Mouse (Mus musculus): ENCODE results near the gene Eml1.

Eml1 gene

DNA sequence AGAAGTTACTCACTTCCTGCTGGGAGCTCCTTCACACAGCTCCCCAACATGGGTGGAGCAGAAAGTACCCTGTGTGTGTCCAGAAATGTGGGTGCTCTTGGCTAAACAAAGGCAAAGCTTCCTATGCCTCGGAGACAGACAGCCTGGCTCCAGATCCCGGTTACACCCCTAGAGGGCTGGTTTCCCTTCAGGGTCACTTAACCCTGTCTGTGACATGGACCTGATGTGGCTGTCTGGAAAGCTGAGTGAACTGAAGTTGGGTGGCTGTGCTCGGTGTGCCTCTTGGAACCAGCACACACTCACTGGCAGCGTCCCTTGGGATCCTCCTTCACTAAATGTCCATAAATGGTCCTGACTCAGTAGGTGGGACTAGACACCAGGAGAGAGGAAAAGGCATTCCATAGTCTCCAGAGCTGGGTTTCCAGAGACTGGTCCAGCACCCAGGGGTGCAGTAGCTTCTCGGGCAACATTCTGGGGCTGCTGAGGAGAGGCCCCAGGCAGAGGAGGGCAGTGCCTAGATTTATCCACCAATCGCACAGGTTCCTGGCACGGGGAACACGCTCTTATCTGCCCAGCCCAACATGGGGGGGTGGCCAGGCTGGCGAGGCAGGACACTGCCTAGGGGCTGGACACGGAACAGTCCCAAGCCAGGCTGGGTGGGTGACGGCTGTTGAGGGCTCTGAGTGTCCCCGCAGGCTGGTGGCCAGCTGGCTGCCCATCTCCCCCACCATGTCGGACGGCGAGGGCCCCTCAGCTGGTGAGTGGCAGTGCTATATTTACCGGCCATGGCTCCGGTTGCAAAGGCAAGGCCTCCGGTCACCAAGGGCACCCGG, at the start of gene Eml1:
TSS of gene Eml1 (plus strand) at position 362 of the 833 bp plus-strand sequence.
- no peak for DNase-seq (ENCODE audit: low spot score)

DNA sequence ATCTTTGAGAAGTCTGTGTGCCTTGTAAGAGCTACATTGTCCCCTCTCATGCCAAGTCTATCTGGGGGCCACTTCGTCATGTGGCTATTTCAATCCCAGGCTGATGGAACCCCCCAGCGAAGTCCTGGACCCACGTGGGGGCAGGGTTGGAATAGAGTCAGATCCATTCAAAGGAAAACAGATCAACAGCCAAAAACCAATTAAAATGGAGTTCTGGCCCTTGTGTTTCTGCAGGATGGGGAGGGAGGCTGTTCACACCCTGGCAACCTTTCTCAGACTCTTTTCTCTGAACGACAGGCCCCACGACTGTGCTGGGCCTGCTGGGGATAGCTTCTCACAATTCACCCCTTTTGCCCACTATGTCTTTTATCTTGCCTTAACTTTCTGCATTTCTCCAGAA, 44.4 kb upstream of the Eml1 start:
- no peak for DNase-seq (ENCODE audit: low spot score)

DNA sequence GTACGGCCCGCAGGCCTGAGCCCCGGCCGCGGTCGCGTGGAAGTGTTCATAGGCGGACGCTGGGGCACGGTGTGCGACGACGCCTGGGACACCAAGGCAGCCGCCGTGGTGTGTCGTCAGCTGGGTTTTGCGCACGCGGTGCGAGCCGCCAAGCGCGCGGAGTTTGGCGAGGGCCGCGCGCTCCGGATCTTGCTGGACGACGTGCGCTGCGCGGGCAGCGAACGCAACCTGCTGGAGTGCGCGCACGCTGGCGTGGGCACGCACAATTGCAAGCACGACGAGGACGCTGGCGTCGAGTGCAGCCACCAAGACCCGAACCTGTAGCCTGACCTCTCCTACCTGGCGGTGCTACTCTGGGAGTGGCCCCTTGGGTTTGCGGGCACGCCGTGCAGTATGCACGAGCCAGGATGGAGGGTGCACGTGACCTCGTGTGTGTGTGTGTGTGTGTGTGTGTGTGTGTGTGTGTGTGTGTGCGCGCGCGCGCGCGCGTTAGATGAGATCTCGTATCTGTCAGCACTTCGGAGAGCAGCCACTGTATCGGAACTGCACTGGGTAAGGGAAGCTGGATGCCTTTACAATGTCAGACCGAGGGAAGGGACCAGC, 42.8 kb upstream of the Eml1 start:
- DNase-seq (ENCODE audit: low spot score), result no peak

DNA sequence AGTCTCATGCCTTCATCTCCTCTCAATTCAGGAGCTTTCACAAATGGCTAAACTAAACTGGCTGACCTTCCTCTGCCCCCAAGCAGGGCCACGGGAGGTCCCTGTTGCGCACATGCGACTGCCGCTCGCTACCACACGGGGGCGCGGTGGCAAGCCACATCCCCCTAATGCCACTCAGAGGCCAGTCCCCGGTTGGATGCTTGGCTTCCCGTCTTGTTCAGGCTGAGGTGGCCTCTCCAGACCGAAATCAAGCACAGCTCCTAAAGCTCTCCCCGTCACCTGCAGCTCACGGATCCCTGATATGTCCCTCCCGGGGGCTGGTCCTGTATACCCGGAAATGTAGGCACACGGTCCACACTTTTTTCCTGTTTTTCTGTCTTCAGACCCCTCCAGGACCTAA, 37.7 kb upstream of the Eml1 start:
- DNase-seq (ENCODE audit: low spot score), result peak; percentile 62

DNA sequence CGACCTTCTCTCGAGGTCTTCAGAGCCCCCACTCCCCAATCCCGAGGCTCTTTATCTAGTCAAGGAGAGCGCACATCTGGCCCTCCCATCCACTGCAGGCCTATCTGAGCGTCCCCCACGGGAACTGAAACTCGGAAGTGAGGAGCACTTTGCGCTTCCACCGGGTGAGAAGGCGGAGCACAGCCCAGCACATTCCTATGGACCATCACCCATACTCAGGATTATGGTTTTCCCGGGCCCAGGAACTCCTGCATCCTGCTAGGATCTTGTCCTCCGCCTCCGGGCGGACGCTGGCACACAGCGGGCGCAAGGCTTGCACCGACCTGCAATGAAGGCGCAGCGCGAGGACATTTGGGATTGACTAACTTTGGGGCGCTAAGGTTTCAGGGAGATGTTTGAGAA, 37.3 kb upstream of the Eml1 start:
- no peak for DNase-seq (ENCODE audit: low spot score)

DNA sequence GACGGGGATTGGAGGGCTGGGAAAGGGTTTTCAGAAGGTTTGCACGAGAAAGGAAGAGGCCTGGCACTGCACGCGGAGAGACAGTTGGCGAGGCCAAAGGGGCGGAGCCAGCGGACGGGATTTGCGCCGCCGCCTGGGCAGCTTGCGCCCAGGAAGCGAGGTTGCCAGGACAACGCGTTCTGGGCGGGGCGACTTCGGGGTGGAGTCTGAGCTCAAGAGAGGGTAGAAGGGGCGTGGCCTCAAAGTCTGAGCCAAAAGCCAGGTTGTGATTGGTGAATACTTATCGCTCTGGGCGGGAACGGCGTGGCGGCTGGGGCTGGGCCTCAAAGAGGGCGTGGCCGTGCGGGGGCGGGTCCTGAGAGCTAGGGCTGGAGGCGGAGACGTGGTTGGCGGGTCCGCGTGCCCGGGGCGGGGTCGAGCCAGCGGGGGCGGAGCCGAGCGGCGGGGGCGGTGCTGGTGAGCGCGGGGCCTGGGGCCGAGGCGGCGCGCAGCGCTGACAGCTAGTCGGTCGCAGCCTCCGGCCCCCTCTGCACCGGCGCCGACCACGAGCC, 36.8 kb upstream of the Eml1 start, which contains the start of gene Cyp46a1:
TSS of gene Cyp46a1 (plus strand) at position 487 of the 551 bp plus-strand sequence.
- DNase-seq (ENCODE audit: low spot score), result peak; percentile 99

DNA sequence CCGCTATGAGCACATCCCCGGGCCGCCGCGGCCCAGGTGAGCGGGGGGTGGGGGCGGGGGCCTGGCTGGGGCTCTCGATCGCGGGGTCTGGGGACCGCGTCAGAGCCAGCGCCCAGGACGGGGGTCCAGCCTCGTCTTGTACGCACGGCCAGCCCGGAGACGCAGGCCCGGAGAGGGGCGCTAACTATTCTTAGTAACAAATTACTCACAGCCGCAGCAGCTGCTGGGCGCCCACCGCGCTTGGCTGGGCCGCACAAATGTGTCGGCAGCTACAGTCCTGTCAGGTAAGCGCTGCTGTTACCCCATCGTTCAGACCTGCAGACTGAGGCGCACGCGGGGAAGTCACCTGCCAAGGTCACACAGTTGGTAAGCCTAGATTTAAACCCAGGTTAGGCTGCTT, 36.2 kb upstream of the Eml1 start:
- no peak for DNase-seq (ENCODE audit: low spot score)

DNA sequence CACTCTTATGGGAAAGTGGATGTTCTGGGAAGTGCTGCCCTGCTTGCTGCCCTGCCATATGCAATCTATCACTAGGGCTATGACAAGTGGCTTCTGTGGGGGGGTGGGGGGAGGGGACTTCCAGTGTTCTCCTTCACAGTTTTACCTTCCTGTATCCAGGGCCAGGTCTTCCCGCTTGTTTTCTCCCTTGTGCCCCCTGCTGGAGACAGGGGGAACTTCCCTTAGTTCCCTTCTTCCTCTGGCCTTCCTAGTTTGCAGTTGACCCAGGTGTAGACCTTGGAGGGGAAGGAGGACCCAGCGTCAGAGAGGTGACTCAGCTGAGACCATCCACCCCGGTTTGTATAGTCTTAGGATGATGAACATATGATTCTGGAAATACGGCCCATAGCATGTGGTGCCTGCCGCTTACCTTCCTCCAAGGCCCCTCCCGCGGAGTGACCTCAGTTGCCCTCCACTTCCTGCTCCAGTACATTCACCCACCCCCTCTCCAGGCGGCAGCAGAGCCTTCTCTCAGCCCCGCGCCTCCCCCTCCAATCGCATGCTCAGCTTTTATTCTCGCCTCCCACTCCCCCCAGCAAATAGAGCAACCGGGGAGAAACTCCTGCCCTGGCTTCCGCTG, 32.1 kb upstream of the Eml1 start:
- DNase-seq (ENCODE audit: low spot score), result no peak

DNA sequence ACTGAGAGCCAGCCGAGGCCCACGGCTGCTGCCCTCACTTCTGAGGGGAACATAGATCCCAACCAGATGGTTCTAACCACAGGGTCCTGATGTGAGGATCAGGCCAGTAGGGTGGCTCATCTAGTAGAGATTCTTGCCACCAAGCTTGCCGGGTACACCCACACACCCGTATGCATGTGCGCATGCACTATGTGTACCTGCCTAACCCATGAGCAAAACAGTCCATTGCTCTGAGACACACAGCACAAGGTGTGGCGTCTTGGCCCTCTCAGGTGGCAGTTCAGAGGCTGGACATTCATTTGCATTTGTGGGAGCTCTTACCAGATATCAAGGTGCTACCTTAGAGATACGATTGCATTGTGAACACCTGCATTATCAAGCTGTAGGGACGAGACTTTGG, 22.6 kb upstream of the Eml1 start:
- no peak for DNase-seq (ENCODE audit: low spot score)

DNA sequence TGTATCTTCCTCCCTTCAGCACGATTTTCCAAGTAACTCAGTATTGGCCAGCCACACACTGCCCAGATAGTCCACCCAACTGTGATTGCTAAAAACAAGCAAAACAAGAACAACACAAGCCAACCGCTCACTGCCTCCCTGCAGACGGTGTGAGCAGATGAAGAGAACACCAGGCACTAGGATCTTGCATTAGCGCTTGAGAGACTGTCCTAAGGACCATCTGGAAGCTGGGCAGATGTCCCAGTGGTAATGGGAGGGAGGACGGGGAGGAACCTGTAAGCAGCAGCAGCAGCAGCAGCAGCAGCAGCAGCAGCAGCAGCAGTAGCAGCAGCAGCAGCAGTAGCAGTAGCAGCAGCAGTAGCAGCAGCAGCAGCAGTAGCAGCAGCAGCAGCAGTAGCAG, 21.7 kb upstream of the Eml1 start:
- DNase-seq (ENCODE audit: low spot score), result no peak

DNA sequence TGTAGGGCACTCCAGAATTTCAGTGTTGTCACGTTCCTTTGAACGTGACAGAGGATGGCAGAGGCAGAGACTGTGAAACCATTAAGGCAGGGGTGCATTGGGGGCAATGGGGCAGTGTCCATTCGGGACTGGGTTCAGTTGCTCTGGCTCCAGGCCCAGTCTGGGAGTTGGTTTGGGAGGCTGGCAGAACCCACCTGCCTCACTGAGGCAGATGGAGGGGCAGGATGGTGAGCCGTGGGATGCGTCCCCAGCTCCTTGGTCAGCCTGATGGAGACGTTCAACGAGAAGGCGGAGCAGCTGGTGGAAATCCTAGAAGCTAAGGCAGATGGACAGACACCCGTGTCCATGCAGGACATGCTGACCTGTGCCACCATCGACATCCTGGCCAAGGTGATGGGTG, 19.8 kb upstream of the Eml1 start:
- DNase-seq (ENCODE audit: low spot score), result no peak

DNA sequence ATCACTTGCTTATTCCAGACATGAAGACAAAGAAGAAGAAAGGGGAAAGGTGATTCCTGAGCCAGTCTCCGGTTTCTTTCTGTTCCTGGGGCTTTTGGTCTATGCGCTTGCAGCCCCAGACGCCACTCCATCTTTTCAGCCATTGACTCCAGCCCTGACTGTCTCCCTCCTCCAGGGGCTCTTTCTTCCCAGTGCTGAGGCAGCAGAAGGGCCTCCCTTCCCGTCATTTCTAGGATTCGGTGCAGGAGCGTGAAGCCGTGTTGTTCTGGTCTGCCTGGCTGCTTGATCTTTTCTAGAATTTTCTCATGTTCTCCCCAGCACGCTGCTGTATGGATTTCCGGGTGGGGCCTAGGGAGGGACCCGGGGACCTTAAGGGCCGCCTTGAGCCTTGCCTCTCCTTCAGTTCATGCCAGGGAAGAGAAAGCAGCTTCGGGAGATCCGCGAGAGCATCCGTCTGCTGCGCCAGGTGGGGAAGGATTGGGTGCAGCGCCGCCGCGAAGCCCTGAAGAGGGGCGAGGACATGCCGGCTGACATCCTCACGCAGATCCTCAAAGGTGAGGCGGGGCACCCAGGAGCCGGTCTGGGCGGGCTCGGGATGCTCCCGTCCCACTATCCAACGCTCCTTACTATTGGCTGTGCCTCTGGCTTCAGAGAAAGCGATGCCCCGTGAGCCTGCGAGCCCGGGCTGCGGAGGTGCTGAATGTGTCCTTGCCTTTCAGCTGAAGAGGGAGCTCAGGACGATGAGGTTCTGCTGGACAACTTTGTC, 18.2 kb upstream of the Eml1 start:
- DNase-seq (ENCODE audit: low spot score), result no peak

DNA sequence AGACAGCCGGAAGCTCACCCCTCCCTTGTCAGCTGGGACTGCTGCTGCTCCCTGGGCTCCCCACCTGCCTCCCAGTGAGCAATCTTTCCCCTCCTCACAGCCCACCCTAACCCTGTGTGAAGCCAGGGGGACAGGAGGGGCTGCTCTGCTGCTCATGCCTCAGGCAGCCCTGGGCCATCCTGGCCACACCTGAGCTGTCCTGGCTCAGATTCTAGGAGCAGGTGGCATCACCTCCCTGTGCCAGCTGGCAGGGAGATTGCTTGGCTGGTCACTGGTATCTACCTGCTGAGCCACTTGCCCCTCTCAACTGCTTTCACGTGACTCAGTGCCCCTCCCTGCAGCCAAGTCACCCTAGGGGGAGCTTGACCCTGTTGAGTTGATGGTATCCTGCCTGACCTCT, 16.5 kb upstream of the Eml1 start:
- no peak for DNase-seq (ENCODE audit: low spot score)

DNA sequence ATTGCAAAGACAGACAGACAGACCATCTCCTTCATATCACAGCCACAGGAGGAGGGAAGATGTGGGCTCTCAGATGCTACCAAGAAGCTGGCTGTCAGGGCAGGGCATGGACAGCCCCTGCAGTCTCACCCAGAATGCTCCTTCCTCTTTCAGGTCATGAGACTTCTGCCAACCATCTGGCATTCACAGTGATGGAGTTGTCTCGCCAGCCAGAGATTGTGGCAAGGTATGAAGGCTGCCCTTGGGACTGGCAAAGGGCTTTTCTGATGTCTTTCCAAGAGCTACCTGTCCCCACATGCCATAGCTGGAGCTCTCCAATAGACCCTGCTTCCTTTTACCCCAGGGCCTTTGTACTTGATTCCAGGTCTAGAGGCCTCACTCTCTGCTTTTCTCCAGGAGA, 15.5 kb upstream of the Eml1 start:
- no peak for DNase-seq (ENCODE audit: low spot score)

DNA sequence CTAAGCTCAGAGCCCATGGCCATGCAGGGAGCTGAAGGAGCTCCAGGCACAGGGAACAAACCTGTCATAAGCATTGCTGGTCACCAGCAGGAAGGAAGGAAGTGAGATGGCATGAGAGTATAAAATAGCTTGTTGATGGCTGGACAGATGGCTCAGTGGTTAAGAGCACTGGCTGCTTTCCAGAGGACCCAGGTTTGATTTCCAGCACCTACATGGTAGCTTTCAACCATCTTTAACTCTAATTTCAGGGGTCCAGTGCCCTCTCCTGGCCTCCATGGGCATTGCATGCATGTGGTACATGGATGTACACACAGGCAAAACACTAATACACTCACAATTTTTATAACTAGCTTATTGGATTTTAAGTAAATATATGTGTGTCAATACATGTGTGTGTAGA, 14.8 kb upstream of the Eml1 start:
- no peak for DNase-seq (ENCODE audit: low spot score)

DNA sequence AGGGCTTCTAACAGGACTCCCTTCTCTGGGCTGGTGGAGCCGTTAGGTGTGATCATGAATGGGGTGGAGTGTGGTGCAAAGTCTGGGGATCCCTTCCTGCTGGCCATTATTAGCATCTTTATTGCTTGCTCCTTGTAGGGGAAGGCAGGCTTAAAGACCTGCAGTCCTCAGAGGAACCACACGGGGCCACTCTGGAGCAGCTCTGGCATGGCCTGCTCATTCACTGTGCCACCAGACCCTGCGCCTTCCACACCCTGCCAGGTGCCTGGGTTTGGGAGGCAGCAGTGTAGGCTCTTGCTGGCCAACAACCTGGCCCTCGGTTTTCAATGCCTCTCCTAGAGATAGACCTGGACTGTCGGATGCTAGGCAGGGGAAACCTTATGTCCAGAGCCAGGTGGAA, 7.0 kb upstream of the Eml1 start:
- peak; percentile 52 for DNase-seq (ENCODE audit: low spot score)

DNA sequence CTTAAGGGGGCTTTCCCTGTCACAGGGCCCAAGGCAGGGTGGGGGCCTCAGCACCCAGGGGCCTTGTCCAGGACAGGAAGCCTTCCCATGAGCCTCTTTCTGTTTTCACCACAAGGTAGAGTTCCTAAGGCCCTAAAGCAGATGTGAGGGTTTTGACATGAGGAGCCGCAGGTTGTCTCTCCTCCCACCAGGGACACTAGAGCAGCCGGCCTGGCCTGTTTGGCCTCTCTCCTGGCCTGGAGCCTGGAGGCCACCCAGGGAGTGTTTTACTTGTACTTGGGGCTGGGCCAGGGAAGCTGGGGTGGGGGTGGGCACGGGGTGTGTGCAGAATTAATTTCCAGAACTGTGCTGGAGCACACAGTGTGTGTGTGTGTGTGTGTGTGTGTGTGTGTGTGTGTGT, 5.4 kb upstream of the Eml1 start:
- DNase-seq (ENCODE audit: low spot score), result no peak

DNA sequence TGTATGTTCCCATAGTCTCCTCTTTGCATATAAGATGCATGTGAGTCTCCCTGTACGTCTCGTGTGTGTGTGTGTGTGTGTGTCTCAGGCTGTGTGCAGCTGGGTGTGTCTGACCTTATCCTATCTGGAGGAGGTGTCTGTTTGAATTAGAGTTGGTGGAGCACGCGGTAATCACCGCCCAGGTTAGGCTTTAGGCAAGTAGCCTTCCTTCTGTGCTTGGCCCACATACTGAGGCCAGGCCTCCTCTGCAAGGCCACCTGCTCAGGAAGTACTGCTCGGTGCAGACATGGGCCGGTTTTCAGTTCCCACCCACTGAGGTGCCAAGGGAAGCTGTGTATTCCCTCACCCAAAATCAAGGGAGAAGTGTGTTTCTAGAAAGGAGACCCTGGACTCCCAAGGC, 4.9 kb upstream of the Eml1 start:
- DNase-seq (ENCODE audit: low spot score), result no peak

DNA sequence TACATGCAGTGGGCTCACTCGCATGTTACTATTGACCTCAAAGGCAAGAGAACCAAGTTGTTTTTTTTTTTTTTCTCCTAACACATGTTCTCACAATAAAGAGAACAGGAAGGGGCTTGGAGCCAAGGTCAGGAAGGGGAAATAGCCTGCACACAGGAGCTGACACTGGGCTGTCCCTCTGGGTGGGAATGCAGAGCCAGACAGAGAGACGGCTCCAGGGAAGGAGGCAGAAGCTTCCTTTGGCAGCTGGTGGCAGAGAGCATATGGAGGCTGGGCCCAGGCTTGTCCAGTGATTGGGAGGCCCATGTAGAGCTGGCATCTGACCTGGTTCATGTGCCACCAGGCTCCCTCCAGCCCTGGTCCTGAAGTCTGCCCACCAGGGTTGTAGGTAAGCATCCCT, 2.8 kb upstream of the Eml1 start:
- no peak for DNase-seq (ENCODE audit: low spot score)

DNA sequence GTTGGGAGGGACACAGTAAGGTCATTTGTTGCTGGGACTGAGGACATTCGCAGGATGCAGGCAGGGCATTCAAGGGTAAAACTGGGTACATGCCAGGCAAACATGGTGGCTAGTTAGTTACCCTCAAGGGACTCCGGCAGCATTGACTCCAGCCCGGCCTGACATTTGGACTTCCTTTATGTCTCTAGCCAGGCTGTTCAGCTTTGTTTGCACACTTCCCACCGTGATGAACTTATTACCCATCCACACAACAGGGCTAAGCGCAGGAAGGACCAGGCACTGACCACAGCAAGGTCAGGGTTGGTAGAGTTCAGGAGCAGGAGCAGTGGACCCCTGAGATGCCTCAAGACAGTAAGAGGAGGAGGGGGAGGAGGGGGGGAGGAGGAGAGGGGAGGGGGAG, 1.8 kb upstream of the Eml1 start:
- DNase-seq (ENCODE audit: low spot score), result no peak

DNA sequence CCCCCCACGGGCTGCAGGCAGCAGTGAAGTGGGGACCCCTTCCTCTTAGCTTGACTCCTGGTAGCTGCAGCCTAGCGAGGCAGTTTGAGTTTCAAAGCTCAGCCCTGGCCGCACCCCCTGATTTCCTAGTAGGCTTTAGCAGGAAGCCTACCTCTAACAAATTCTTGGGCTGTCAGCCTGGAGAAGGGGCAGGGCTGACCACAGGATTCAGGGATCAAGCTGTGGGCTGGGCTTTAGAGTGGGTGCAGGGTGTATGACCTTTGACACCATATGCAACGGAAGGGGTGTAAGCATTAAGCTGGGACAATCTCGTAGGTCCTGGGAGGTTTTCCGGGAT, 640 bp downstream of the Eml1 start:
- DNase-seq (ENCODE audit: low spot score), result no peak

DNA sequence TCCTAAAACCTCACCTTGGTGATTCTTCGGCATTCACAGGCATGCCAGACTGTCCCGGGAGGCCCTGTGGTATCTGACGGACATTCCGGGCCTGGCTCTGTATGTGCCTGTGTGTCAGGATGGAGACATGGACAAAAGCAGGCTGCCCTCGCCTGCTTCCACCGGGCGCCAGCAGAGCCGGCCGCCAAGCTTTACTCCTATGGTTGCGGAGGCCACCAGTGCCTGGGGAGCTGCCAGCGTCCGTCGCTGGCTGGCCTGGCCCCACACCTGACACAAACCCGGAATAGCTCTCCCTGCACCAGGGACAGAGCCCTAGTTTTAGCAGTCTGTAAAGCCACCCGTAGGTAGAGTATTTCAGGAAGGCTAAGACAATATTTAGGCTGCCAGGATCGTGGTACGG, 1.5 kb downstream of the Eml1 start:
- no peak for DNase-seq (ENCODE audit: low spot score)

DNA sequence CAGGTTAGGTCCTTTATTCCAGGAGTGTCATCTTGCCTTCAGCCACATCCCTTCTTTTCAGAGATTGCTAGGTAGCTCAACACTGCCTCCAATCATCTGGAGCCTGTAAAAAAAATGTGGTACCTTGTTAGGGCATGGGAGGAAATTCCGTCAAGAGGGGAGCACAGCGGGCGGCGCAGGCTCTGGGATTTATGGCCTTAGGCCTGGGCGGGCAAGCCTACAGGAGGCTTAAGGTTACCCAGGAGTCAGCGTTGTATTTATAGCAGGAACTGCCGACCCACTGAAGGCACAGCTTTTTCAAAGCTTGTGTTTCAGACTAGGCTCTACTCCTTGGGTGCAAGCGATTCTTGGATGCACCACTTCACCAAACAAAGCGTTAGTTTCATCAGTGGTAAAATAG, 2.9 kb downstream of the Eml1 start:
- DNase-seq (ENCODE audit: low spot score), result no peak

Data from urinary bladder, postnatal 10 days (tissue).